Mouse (Mus musculus) kidney, adult 2 months (tissue): ENCODE results near the gene Mcur1.

Experiments used
- CTCF ChIP-seq: fragments of 200-500 bp; conservative IDR thresholded peaks from 2 replicates; pipeline ENCODE4 v1.5.1; 2011; ENCODE audit warnings: low read depth, mild to moderate bottlenecking, control low read depth, low read length, moderate library complexity, mixed read lengths; ENCODE audit not compliant: insufficient read depth, insufficient read length
- POLR2A ChIP-seq: fragments of 200-500 bp; IDR thresholded peaks from one replicate; pipeline ENCODE4 v1.6.1; 2011; ENCODE audit warnings: low read depth, low read length, control low read depth

- TF ChIP-seq CTCF: no peak
- TF ChIP-seq POLR2A: no peak
Observed at GRCm38 (mm10) chr13:43495645-43496044, 64.3 kb downstream of the Mcur1 start.
